Mouse (Mus musculus) liver, embryonic 14.5 days (tissue): ENCODE results near the gene Ptprc. TPM values are rescaled to one million over a fixed set of nuclear protein-coding genes. Genes with fewer than 3 reads are reported as not detected.

Source experiments
- ATAC-seq: fragments of 200-750 bp; cut with Nextera tagmentation; 2 replicates; pipeline ENCODE4 v1.8.0; 2017; ENCODE audit warnings: moderate number of reproducible peaks, mild to moderate bottlenecking, moderate library complexity; ENCODE audit not compliant: insufficient read depth
- DNase-seq, 3 experiments: peaks; one replicate each; pipeline ENCODE4 v3.0.0-alpha.2; 2012 to 2013; ENCODE audit warnings: low read depth in 3 of 3, low spot score in 3 of 3
- H3K27ac ChIP-seq: fragments of 300-500 bp; sonication (generic); 2 replicates; pipeline ENCODE4 v1.5.1; 2014; ENCODE audit warnings: moderate library complexity, mild to moderate bottlenecking, control low read depth, inconsistent platforms
- H3K27me3 ChIP-seq: fragments of 300-500 bp; sonication (generic); 2 replicates; pipeline ENCODE4 v1.6.1; 2014; ENCODE audit warnings: mild to moderate bottlenecking, low read length, moderate library complexity; ENCODE audit not compliant: control insufficient read depth, insufficient read depth
- H3K36me3 ChIP-seq: fragments of 300-500 bp; sonication (generic); replicated peaks from 2 replicates; pipeline ENCODE4 v1.6.1; 2014; ENCODE audit warnings: low read depth; ENCODE audit not compliant: control insufficient read depth, insufficient read depth
- H3K4me1 ChIP-seq, 2 experiments: fragments of 200-500 bp in 1 of 2; fragments of 300-500 bp in 1 of 2; sonication (generic) in 1 of 2; replicated peaks; 2 replicates each; pipeline ENCODE4 v1.6.1; 2012 to 2014; ENCODE audit warnings: antibody characterized with exemption in 1 of 2, inconsistent platforms in 1 of 2, low read length in 1 of 2; ENCODE audit not compliant: control insufficient read depth in 2 of 2, insufficient read depth in 2 of 2
- H3K4me2 ChIP-seq: fragments of 300-500 bp; sonication (generic); 2 replicates; pipeline ENCODE4 v1.6.1; 2014; ENCODE audit warnings: low read depth, mild to moderate bottlenecking, control low read depth, moderate library complexity
- H3K4me3 ChIP-seq, 2 experiments: fragments of 200-500 bp in 1 of 2; fragments of 300-500 bp in 1 of 2; sonication (generic) in 1 of 2; 2 replicates each; pipeline ENCODE4 v1.5.1; 2012 to 2014; ENCODE audit warnings: low read depth in 2 of 2, low read length in 2 of 2, mild to moderate bottlenecking in 2 of 2, control low read depth in 1 of 2, inconsistent platforms in 1 of 2, moderate library complexity in 1 of 2; ENCODE audit not compliant: insufficient read depth in 1 of 2
- H3K9ac ChIP-seq: fragments of 300-500 bp; sonication (generic); replicated peaks from 2 replicates; pipeline ENCODE4 v1.6.1; 2014; ENCODE audit warnings: mild to moderate bottlenecking, control low read depth, moderate library complexity
- H3K9me3 ChIP-seq: fragments of 300-500 bp; sonication (generic); 2 replicates; pipeline ENCODE4 v1.6.1; 2016; ENCODE audit warnings: low read length, mixed read lengths; ENCODE audit not compliant: control insufficient read depth
- CTCF ChIP-seq: IDR thresholded peaks from 2 replicates; pipeline ENCODE4 v1.5.1; 2016; ENCODE audit warnings: antibody characterized with exemption, low read depth, control low read depth
- EP300 ChIP-seq: IDR thresholded peaks from 2 replicates; pipeline ENCODE4 v1.6.1; 2016; ENCODE audit warnings: antibody characterized with exemption, low read depth
- WGBS: fragments of 180-500 bp; shearing (Covaris S2); extraction: QIAGEN DNeasy Blood & Tissue Kit; methylation state at CpG from one replicate; pipeline ENCODE4 v1.1.7; 2014; ENCODE audit not compliant: insufficient replicate concordance; 5-methylcytosine and 5-hydroxymethylcytosine counted together
- polyA plus RNA-seq, 2 experiments: library from polyadenylated mRNA; depleted of rRNA in 1 of 2; stranded (reverse) in 1 of 2; unstranded in 1 of 2; fragments of >200 nt; fragmentation: Nextera tagmentation in 1 of 2; extraction: Ambion mirVana in 1 of 2; gene quantifications; 2 replicates each; pipeline versions ENCODE4 v1.2.1 to v1.2.3; 2012 to 2014

The Ptprc gene
- polyA plus RNA-seq, 2 experiments, result 4.1 to 5.8 TPM

- H3K4me3 ChIP-seq, result no peak overlapping the region
- DNase-seq (no peak), ATAC-seq (no peak)
- H3K27ac ChIP-seq, result no peak overlapping the region
- WGBS, result 43% methylated on average over 1 of the region's 1 CpGs
- no peak for TF ChIP-seq EP300
- no peak for TF ChIP-seq CTCF
- no peak overlapping the region for H3K9ac ChIP-seq
- no peaks in the 10 kb centered on the region for H3K36me3 ChIP-seq
- no peaks in the 10 kb centered on the region for H3K27me3 ChIP-seq
- H3K4me1 ChIP-seq, result no peaks in the 10 kb centered on the region
- H3K4me2 ChIP-seq, result no peak overlapping the region
- H3K9me3 ChIP-seq, result no peaks in the 10 kb centered on the region
These were observed 21.2 kb downstream of the Ptprc start for GRCm38 (mm10) chr1:138154185-138154785.

DNA sequence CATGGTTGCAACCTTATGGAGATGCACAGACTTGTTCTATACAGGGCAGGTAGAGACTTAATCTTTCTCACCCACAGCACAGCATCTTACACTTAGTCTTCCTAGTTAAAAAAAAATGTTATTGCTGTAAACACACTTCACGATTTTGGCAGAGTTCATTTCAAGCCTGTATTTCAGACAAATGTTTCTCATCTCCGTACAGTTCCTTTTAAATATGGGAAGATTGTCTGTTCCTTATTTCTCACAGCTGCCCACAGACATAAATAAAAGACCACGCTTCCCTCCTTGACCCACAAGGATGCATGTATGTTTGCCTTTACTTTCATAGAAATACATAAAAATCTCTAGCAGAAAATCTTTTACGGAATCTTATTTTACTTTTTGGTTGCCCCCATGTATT is 22.4 kb downstream of the Ptprc start:
- 44% methylated on average over 4 of the region's 4 CpGs for WGBS
- no peak overlapping the region for H3K4me3 ChIP-seq
- H3K9ac ChIP-seq, result no peak overlapping the region
- H3K9me3 ChIP-seq, result no peaks in the 10 kb centered on the region
- ATAC-seq, result no peak
- no peak overlapping the region for H3K4me2 ChIP-seq
- no peaks in the 10 kb centered on the region for H3K27me3 ChIP-seq
- no peak overlapping the region for H3K27ac ChIP-seq
- no peaks in the 10 kb centered on the region for H3K4me1 ChIP-seq
- TF ChIP-seq CTCF, result no peak
- TF ChIP-seq EP300, result no peak
- no peaks in the 10 kb centered on the region for H3K36me3 ChIP-seq
- DNase-seq, result no peak

GRCm38 (mm10) chr1:138148844-138149243 is 26.7 kb downstream of the Ptprc start:
- 32% methylated on average over 4 of the region's 4 CpGs for WGBS
- Histone ChIP-seq H3K4me2 (no peak overlapping the region), H3K27ac (no peak overlapping the region), H3K9me3 (no peaks in the 10 kb centered on the region), H3K4me3 (no peak overlapping the region), H3K27me3 (no peaks in the 10 kb centered on the region), H3K4me1 (no peaks in the 10 kb centered on the region; a peak in 1 of 4 replicates), H3K9ac (no peak overlapping the region), H3K36me3 (no peaks in the 10 kb centered on the region)
- TF ChIP-seq EP300 (no peak), CTCF (no peak)
- DNase-seq, result no peak
- no peak for ATAC-seq

DNA sequence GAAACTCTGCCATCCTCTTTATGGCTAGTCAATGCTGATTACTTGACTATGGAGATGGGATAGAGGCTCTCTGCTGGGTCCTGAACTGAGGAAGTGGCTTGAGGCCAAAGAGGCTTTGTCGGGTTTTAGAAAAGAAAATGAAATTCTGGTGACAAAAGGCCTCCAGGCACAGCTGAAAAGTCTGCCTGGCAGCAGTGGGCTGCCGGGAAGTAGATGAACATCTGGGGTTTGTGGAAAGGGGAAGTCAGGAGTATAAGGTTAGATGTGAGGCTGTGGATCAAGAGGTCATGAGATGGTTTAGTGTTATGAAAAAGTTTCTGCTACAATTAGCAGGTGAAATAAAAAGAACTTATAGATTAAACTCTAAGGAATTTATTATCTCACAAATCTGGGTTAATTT is 29.9 kb downstream of the Ptprc start:
- no peak for ATAC-seq
- no peak overlapping the region for H3K4me2 ChIP-seq
- TF ChIP-seq EP300, result no peak
- no peak for TF ChIP-seq CTCF
- WGBS, result 14% methylated on average over 2 of the region's 2 CpGs
- no peaks in the 10 kb centered on the region; a peak in 1 of 4 replicates for H3K4me1 ChIP-seq
- H3K27ac ChIP-seq, result no peak overlapping the region
- H3K9me3 ChIP-seq, result no peaks in the 10 kb centered on the region
- H3K27me3 ChIP-seq, result no peaks in the 10 kb centered on the region
- no peak for DNase-seq
- no peak overlapping the region for H3K9ac ChIP-seq
- H3K36me3 ChIP-seq, result no peaks in the 10 kb centered on the region
- no peak overlapping the region for H3K4me3 ChIP-seq

GRCm38 (mm10) chr1:138145148-138145547 is 30.4 kb downstream of the Ptprc start:
- Histone ChIP-seq H3K9ac (no peak overlapping the region), H3K36me3 (no peaks in the 10 kb centered on the region), H3K4me1 (no peaks in the 10 kb centered on the region; a peak in 1 of 4 replicates), H3K27me3 (no peaks in the 10 kb centered on the region), H3K4me3 (no peak overlapping the region), H3K4me2 (no peak overlapping the region), H3K9me3 (no peaks in the 10 kb centered on the region), H3K27ac (no peak overlapping the region)
- WGBS, result 26% methylated on average over 3 of the region's 3 CpGs
- no peak for DNase-seq
- no peak for ATAC-seq
- no peak for TF ChIP-seq EP300
- TF ChIP-seq CTCF, result no peak
